Mouse (Mus musculus) layer of hippocampus, postnatal 14 days (tissue): ENCODE measurements around the gene Adgra1. TPM values are rescaled to one million over a fixed set of nuclear protein-coding genes. Genes with fewer than 3 reads are reported as not detected.

Experiments
- DNase-seq, 2 experiments: peaks; one replicate each; pipeline ENCODE4 v3.0.0; 2021 to 2022; ENCODE audit warnings: low spot score in 2 of 2, mixed read lengths in 1 of 2
- total RNA-seq, 2 experiments: library from RNA; stranded (reverse); gene quantifications; 2 replicates each; pipeline ENCODE4 v1.2.3; 2021

Gene Adgra1
- total RNA-seq, 2 experiments from 2014 or later = 43.6 to 61.8 TPM

DNA sequence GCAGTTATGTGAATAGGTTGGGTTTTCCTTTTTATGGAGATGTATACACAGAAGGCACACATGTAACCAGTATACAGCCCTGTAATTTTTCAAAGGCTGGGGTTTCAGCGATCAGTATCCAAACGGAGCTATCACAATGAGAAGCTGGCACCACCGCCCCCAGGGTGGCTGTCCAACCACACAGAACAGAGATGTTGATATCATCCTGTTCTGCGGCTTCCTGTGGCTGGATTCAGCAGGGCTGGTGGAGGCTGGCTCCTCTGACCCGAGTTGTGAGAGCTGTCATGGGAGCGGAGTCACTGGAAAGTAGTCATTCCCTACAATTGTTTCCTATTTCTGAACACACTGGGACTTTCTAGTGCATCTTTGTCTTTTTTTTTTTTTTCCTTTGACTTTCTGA lies 71.3 kb downstream of the Adgra1 start:
- DNase-seq = no peak

DNA sequence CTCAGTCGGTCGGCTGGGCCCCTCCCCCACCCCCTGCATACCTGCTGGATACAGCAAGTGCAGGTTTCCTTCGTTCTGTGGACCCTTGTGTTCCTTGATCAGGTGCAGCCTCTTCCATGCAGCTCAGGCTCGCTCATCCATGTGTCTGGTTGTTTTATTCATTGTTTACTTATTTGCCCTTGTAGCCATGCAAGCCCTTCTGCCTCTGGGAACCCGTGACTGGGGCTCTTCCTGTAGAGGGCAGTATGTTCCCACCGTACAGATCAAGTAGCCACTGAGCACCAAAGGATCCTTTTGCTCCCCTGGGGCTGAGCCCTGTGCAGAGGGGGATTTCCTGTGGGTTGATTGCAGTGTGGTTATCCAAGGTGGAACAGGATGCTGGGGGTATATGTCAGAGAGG lies 71.7 kb downstream of the Adgra1 start:
- DNase-seq = peak; percentile 52 to 71

- DNase-seq = peak in 1 of 2 experiments; percentile 40
Measured at GRCm38 (mm10) chr7:139908176-139908575, 74.2 kb downstream of the Adgra1 start.

DNA sequence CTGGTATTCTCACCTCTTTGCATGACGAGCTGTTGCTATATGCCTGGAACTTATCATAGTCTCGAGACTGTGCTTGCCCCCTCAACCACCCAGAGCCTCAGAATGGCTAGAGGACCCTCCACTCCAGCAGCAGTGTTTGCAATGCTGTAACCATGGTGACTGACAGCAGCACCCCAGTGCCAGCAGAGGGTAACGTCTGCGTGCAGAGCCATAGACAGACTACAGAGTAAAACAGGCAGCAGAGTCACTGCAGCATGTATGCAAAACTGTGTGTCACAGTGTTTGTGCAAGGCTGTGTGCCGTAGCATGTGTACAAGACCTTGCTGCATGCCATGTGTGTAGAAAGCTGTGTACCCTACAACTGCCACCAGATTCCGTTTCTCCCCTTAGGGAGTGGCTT lies 75.5 kb downstream of the Adgra1 start:
- DNase-seq = no peak

DNA sequence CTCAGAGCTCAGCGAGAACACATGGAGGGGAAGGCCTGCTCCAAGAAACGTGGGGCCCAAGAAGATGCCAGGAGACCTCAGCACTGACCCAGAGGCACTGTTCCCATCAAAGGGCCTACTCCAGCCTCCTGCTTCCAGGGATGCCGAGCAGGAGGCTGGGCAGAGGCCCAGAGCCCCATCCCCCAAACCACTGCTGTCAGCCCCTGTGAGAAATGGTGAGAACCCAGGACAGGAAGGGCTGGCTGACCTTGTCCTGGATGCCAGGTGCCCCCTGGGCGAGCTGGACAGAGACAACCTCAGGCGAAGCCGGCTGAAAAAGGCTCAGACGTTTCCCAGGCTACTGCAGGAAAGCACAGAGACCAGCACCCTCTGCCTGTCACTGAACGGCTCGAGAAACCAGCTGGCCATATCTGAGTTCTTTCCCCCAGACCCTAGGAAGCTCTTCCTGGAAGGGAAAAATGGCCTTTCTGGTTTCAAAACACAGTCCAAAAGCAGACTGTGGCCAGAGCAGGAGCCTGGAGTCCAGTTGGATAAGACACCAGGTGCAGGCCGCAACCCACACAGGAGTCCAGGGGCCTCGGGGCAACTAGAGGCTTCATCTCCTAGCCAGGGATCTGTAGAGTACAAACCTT lies 76.3 kb downstream of the Adgra1 start:
- DNase-seq = no peak

DNA sequence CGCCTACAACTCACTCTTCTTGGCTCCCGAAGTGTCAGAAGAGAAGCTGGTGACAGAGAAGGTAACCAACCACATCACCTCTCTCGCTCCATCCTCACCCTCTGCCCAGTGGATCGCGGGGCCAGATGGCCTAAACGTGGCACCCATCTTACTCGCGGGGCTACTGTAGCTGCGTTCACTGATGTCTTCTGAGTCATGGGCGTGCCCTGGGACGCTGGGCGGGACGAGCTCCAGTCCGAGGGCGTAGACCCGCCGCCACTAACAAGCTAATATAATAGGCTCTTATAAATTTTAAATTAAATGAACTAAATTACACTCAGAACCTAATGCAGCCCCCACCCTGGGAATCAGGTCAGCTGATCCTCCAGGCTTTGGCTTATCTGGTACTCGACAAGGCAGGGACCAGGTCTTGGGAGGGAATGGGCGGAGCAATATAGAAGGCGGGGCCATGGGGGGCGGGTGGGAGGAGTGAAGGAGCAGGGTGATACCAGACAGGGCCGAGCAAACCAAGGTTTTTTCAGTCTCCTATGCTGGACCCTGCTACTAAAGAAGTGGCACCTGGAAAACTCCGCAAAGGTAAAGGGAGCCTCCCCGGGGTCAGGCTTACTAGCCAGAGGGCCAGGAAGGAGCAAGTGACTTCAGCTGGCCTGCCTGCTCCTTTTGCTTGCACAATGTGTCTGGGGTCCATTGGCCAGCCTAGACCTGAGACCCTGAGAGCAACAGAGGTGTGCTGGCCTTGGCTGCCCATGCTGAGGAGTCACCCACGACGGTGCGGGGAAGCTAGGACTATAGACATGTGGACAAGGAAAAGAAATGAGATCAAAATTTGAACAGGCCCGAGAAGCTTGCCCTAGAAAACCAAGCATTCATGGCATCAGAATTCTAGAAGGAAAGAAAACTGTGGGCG lies 80.4 kb downstream of the Adgra1 start:
- DNase-seq = no peak

GRCm38 (mm10) chr7:139915646-139916257 lies 81.8 kb downstream of the Adgra1 start:
- DNase-seq = no peak

DNA sequence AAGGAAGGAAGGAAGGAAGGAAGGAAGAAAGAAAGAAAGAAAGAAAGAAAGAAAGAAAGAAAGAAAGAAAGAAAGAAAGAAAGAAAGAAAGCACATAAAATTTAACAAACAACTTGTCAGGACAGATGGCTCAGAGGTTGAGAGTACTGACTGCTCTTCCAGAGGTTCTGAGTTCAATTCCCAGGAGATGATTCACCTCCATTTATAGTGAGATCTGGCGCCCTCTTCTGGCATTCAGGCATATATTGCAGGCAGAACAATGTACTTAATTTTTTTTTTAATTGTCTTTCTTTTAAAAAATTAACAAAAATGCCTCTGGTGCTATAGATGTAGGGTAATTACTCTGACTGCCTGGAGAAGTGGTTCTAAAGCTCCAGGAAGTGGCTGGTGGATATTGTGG lies 82.4 kb downstream of the Adgra1 start:
- no peak for DNase-seq

GRCm38 (mm10) chr7:139918262-139918661 lies 84.3 kb downstream of the Adgra1 start:
- peak; percentile 45 to 62 for DNase-seq

Other genes with a start within 250 kb of the Adgra1 start
- gene Cfap46, start 150.4 kb upstream of the Adgra1 start, total RNA-seq = 1 to 10 TPM; 2.2 to 3.3 TPM
- 10 to 100 TPM; 78.2 to 96.6 TPM for gene Kndc1, start 60.5 kb downstream of the Adgra1 start, total RNA-seq
- not detected for gene Utf1, start 109.6 kb downstream of the Adgra1 start, total RNA-seq
- under 1 TPM; 0.39 to 0.83 TPM for gene 6430531B16Rik, start 144.6 kb downstream of the Adgra1 start, total RNA-seq
- gene Adam8, start 158.4 kb downstream of the Adgra1 start, total RNA-seq = 1 to 10 TPM; 1.5 to 1.9 TPM
- 10 to 100 TPM; 21.9 to 25.7 TPM for gene Zfp511, start 202.2 kb downstream of the Adgra1 start, total RNA-seq
- gene Tubgcp2, start 202.5 kb downstream of the Adgra1 start, total RNA-seq = 10 to 100 TPM; 34.9 to 39.3 TPM
- under 1 TPM; 0.37 to 0.64 TPM for gene Msx3, start 214.9 kb downstream of the Adgra1 start, total RNA-seq
- gene Caly, start 248.4 kb downstream of the Adgra1 start, total RNA-seq = 100 to 1,000 TPM; 203 to 219 TPM